Mouse (Mus musculus): ENCODE data around the gene Psrc1. TPM values are rescaled to one million over a fixed set of nuclear protein-coding genes. Genes with fewer than 3 reads are reported as not detected.

The Psrc1 gene
- polyA plus RNA-seq, 1 experiment, result 43.2 TPM

DNA sequence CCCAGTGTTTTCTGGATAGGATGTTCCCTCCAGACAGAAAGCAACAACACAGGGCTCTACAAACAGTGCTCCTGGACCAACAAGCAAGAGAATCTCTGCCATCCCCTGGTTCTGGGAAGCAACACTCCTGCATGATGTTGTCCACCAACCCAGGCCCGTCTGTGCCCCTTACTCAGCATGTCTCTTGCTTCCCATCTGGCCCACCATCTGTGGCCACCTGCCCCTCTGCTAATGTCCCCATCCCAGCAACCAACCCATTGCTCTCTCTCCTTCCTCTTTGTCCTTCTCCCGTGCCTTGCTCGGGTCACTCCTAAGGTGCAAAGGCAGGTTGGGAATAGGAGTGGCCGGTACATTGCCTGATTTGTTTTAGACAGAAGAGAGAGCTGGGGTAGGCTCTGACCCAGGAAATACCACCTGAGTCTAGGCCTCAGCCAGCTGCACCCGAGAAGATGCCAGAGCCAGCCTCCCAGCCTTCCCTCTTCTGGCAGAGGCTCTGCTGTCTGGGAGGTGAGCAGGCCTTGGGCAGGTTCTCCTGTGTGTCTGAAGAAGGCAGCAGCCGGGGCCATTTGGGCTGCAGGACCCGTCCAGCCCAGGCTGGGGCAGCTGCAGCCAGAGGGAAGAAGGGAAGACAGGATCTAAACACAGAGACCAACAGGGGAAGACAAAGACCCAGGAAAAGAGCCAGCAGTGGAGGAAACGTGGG lies 26.2 kb downstream of the Psrc1 start:
- H3K4me3 ChIP-seq (replicated peaks; ENCODE audit: control insufficient read depth, low read depth, low read length), result no peak overlapping the region
- TF ChIP-seq CTCF (IDR thresholded peaks at IDR 0.05; ENCODE audit: control insufficient read depth, insufficient read depth, low read length), result no peak
- TF ChIP-seq POLR2A (IDR thresholded peaks at IDR 0.05; ENCODE audit: borderline replicate concordance, control insufficient read depth, low read depth, low read length), result no peak
- WGBS, result 73% methylated on average over 8 of the region's 8 CpGs
- no peak overlapping the region for H3K27ac ChIP-seq (ENCODE audit: control insufficient read depth, insufficient read depth, low read depth, low read length, poor library complexity)
- H3K4me1 ChIP-seq (ENCODE audit: control insufficient read depth, insufficient read depth, low read length), result no peaks in the 10 kb centered on the region

- WGBS, result 73% methylated on average over 5 of the region's 5 CpGs
- Histone ChIP-seq H3K4me1 (ENCODE audit: control insufficient read depth, insufficient read depth, low read length) (no peaks in the 10 kb centered on the region), H3K4me3 (replicated peaks; ENCODE audit: control insufficient read depth, low read depth, low read length) (no peak overlapping the region), H3K27ac (ENCODE audit: control insufficient read depth, insufficient read depth, low read depth, low read length, poor library complexity) (no peak overlapping the region)
- TF ChIP-seq POLR2A (IDR thresholded peaks at IDR 0.05; ENCODE audit: borderline replicate concordance, control insufficient read depth, low read depth, low read length) (no peak), CTCF (IDR thresholded peaks at IDR 0.05; ENCODE audit: control insufficient read depth, insufficient read depth, low read length) (no peak)
Measured at GRCm38 (mm10) chr3:108410359-108410714, 26.7 kb downstream of the Psrc1 start.

DNA sequence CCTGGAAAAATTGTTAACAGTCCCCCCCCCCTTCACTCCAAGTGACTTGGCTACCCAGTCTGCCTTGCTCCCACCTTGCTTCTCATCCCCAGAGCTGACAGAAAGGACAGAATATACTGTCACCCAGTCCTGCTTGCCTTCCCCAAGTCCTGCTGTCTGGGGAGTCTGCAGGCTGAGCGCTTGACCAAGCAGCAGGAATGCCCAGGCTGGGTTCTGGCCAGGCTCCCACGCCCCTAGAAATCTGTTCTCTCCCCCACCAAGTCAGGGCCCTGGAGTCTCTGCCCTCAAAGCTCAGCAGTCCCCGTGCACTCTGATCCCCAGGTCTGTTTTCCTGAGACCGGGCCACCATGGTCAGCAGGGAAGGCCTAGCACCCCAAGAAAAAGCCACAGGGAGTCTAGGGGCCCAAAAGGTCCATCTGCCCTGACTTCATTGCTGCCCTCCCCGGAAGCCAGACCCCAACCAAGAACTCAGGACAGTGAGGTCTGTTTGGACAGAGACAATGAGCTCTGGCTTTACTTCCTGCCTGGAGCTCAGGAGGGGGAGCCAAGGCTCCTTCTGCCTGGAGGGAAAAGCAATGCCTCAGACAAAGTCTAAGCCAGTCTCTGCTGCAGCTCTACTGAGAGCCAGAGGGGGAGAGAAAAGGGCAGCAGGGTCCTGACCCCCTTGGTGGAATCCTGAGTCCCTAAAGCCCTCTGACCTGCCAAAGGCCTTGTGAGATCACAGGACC lies 27.6 kb downstream of the Psrc1 start:
- no peak overlapping the region for H3K27ac ChIP-seq (ENCODE audit: control insufficient read depth, insufficient read depth, low read depth, low read length, poor library complexity)
- H3K4me1 ChIP-seq (ENCODE audit: control insufficient read depth, insufficient read depth, low read length), result no peaks in the 10 kb centered on the region
- no peak for TF ChIP-seq POLR2A (IDR thresholded peaks at IDR 0.05; ENCODE audit: borderline replicate concordance, control insufficient read depth, low read depth, low read length)
- TF ChIP-seq CTCF (IDR thresholded peaks at IDR 0.05; ENCODE audit: control insufficient read depth, insufficient read depth, low read length), result no peak
- WGBS, result 84% methylated on average over 5 of the region's 5 CpGs
- H3K4me3 ChIP-seq (replicated peaks; ENCODE audit: control insufficient read depth, low read depth, low read length), result no peak overlapping the region

GRCm38 (mm10) chr3:108411754-108412121 lies 28.1 kb downstream of the Psrc1 start:
- no peak overlapping the region for H3K4me3 ChIP-seq (replicated peaks; ENCODE audit: control insufficient read depth, low read depth, low read length)
- no peaks in the 10 kb centered on the region for H3K4me1 ChIP-seq (ENCODE audit: control insufficient read depth, insufficient read depth, low read length)
- H3K27ac ChIP-seq (ENCODE audit: control insufficient read depth, insufficient read depth, low read depth, low read length, poor library complexity), result no peak overlapping the region
- 79% methylated on average over 8 of the region's 8 CpGs for WGBS
- no peak for TF ChIP-seq POLR2A (IDR thresholded peaks at IDR 0.05; ENCODE audit: borderline replicate concordance, control insufficient read depth, low read depth, low read length)
- TF ChIP-seq CTCF (IDR thresholded peaks at IDR 0.05; ENCODE audit: control insufficient read depth, insufficient read depth, low read length), result no peak

GRCm38 (mm10) chr3:108413634-108414360 lies 30.2 kb downstream of the Psrc1 start:
- WGBS, result 92% methylated on average over 35 of the region's 35 CpGs
- Histone ChIP-seq H3K4me1 (ENCODE audit: control insufficient read depth, insufficient read depth, low read length) (no peaks in the 10 kb centered on the region), H3K27ac (ENCODE audit: control insufficient read depth, insufficient read depth, low read depth, low read length, poor library complexity) (no peak overlapping the region), H3K4me3 (replicated peaks; ENCODE audit: control insufficient read depth, low read depth, low read length) (no peak overlapping the region)
- no peak for TF ChIP-seq CTCF (IDR thresholded peaks at IDR 0.05; ENCODE audit: control insufficient read depth, insufficient read depth, low read length)
- TF ChIP-seq POLR2A (IDR thresholded peaks at IDR 0.05; ENCODE audit: borderline replicate concordance, control insufficient read depth, low read depth, low read length), result no peak

GRCm38 (mm10) chr3:108414857-108415830 lies 31.5 kb downstream of the Psrc1 start, which contains the start of gene Celsr2:
TSS of gene Celsr2 (minus strand) at chr3:108415552.
- Histone ChIP-seq H3K4me1 (ENCODE audit: control insufficient read depth, insufficient read depth, low read length) (no peaks in the 10 kb centered on the region), H3K4me3 (replicated peaks; ENCODE audit: control insufficient read depth, low read depth, low read length) (peak within 1 kb of the TSS; percentile 40), H3K27ac (ENCODE audit: control insufficient read depth, insufficient read depth, low read depth, low read length, poor library complexity) (no peak within 1 kb of the TSS)
- WGBS, result 10% methylated on average over 67 of the region's 67 CpGs
- TF ChIP-seq CTCF (IDR thresholded peaks at IDR 0.05; ENCODE audit: control insufficient read depth, insufficient read depth, low read length) (no peak), POLR2A (IDR thresholded peaks at IDR 0.05; ENCODE audit: borderline replicate concordance, control insufficient read depth, low read depth, low read length) (no peak)

GRCm38 (mm10) chr3:108415831-108416223 lies 32.2 kb downstream of the Psrc1 start:
- TF ChIP-seq CTCF (IDR thresholded peaks at IDR 0.05; ENCODE audit: control insufficient read depth, insufficient read depth, low read length) (no peak), POLR2A (IDR thresholded peaks at IDR 0.05; ENCODE audit: borderline replicate concordance, control insufficient read depth, low read depth, low read length) (no peak)
- Histone ChIP-seq H3K27ac (ENCODE audit: control insufficient read depth, insufficient read depth, low read depth, low read length, poor library complexity) (no peak overlapping the region), H3K4me3 (replicated peaks; ENCODE audit: control insufficient read depth, low read depth, low read length) (peak overlapping the region; percentile 40), H3K4me1 (ENCODE audit: control insufficient read depth, insufficient read depth, low read length) (no peaks in the 10 kb centered on the region)
- 1% methylated on average over 48 of the region's 48 CpGs for WGBS

All from bone marrow, adult 2 months (tissue).